Mouse (Mus musculus) lung, postnatal 36 days (tissue): ENCODE measurements around the gene 1700029H14Rik.

Source experiments
- DNase-seq: peaks from one replicate; pipeline ENCODE4 v3.0.0; 2022; ENCODE audit warnings: mixed read lengths

The 1700029H14Rik gene

DNA sequence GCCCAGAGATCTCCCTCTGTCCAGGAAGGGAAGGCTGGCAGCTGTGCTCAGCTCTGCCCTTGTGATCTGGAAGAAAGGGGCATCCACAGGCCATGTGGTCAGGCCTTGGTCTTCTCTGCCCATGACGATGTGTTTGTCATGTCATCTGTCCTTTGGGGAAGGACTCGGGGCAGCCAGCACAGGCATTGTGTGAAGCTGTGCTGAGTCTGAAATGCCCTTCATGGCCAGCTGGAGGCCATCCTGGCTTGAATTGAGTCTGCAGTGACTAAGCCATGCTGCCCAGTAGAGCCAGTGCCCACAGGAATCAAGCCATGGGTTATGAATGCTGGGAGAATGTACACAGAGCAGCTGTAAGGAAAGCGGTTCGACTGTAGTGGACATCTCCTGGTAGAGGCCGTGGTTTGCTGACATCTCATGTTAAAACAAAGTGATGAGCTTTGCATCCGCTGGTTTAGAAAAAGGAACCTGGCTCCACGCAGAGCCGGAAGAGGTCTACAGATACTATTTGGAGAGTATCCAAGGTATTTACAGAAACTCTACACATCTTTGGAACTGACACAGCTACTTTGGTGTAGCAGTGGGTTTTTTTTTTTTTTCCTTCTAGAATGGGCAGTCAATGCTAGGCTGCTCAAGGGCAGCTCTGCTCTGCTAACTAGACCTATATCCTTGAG is 58.2 kb downstream of the 1700029H14Rik start:
- no peak for DNase-seq

DNA sequence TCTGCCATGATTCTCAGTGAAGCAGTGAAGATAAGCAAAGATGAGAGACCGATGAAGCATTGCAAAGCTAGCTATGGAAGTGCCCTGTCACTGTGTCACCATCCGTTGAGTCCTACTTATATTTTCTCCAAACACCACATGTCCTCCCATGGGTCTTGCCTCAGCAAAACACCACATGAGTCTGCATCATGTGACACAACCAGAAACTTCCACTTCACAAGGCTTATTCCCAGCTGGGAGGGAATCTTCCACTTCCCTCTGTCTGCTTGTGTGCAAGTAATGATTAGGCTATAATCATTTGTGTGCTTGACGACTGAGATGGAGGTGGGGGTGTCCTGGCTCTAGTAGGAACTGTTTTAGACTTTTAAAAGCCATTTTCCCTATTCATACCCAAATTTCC is 61.0 kb downstream of the 1700029H14Rik start:
- no peak for DNase-seq
